Mouse (Mus musculus) heart, adult 11 months (tissue): ENCODE results near the gene Dusp22.

ENCODE experiments used
- DNase-seq: peaks from one replicate; pipeline ENCODE4 v3.0.0; 2022

The Dusp22 gene

DNA sequence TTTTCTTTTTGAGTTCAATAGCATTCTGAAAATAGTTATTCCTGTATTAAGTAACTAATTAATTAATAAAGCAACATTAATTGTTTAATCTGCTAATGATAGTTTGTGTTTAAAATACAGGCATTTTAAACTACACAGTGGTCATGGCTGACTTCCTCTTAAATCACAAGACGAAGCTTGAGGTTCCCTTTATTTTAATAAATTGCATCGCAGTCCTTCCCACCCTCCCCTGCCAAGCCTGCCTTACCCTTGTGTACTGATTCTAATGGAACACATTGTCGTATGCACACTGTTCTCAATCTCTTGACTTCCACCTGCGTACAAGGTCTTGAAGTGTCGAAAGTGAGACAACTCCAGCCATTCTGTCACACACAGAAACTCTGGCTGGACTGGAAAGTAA, 14.1 kb downstream of the Dusp22 start:
- DNase-seq, result peak; percentile 88

DNA sequence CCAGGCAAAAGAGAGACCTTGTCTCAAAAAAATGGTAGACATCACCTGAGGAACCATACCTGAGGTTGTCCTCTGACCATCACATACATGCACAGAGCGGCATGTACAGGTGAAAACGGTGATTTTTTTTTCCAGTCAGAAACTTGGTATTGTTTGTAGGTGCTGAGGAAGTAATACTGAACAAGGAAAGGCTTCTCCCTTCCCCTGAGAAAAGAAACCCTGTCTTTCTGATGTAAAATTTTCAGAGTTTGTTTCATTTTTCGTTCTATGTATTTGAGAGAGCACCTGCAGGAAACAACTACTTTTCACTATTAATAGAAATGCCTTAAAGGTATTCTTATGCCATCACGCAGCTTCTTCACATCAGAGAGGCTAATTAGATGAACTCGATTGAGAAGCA, 19.0 kb downstream of the Dusp22 start:
- DNase-seq, result no peak

DNA sequence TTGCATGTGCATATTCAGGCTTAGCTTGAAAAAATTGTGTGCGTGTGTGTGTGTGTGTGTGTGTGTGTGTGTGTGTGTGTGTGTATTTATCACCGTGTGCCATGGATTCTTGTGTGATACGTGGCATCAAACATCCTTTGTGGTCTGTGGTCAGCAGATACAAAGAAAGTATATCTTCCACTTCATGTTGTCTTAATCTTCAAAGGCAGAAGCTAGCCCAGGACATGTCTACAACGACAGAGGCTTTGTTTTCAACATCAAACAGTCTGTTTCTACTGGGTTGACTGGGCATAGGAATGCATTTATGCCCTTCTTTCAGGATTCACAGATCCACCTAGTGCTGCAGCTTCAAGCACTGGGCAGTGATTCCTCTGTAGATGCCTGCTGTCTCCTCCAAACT, 22.1 kb downstream of the Dusp22 start:
- no peak for DNase-seq

DNA sequence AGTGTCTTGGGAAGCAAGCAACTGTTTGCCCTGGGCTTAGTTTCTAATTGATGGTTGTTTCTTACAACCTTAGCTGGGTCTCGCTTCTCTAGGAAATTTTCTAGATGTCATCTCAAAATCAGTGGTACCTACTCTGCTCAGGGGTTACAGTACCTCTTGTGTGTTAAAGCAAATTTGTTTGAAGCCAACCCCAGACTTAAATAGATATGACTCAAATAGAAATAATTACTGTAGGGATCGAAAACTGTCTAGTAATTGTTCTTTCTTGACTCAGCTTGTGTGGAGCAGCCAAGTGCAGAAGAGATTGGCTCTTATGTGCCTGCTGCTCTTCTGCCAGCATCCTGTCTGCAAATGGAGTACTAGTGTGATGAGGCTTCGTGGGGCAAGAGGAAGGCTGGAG, 22.5 kb downstream of the Dusp22 start:
- no peak for DNase-seq

DNA sequence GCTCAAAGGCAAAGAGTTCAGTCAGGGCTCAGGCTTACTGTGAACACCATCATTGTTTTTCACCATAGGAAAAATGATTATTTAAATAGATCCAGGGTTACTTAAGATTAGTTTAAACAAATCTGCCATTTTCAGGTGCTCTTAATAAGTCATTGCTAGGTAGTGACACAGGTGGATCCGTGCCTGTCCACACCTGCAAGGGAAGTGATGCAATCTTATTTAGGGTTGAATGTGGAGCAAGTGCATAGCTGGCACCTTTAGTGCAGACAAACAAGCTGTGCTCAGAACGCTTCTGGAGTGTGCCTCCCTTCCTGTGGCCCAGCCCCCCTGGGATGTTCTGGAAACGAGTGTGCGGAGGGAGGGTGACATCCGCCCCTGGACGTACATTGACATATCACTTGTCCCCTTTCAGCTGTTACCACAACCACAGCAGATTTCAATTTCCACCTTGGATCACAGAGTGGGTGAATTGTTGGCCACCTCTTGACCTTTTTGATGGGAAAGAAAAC, 24.9 kb downstream of the Dusp22 start:
- no peak for DNase-seq

DNA sequence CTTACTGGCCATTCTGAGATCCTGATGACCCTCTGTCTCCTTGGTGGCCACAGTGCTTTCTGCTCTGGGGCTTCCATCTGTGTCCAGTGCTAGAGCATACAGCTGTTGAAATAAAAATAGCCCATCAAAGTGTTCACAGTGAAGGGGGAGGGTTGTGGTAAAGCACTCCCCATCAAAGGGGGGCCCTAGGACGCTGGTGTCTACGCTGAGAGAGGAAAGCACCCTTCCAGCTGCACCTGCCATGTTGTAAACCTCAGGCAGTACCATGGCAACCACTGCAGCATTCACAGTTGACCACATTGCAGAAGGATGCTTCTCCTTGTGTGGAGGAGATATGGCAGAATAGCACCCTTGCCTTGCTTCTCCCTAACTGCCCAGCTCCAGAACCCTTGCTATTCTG, 26.2 kb downstream of the Dusp22 start:
- no peak for DNase-seq

DNA sequence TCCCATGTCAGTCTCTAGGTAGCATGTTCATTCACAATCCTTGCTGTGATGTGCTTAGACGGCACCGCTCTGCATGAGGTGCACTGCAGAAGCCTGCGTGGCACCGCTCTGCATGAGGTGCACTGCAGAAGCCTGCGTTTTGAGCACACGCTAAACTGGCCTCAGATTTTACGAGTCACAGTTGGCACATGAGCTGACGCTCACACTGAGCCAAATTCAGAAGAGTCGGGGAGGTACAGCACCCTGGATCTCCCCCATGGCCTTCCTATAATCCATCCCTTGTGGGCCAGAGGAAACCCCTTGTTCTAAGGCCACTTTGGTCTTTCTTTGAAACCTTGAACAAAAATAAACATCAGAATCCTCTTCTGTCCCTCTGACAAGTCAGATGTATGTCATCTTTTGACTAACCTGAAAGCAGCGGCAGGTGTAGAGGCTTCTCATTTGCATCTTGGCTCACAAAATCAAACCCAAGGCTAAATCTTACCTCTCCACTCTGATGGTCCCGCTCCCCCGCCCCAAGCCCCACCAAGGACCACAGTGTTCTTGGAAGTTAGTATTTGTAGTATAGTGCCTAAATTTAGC, 28.3 kb downstream of the Dusp22 start:
- no peak for DNase-seq

DNA sequence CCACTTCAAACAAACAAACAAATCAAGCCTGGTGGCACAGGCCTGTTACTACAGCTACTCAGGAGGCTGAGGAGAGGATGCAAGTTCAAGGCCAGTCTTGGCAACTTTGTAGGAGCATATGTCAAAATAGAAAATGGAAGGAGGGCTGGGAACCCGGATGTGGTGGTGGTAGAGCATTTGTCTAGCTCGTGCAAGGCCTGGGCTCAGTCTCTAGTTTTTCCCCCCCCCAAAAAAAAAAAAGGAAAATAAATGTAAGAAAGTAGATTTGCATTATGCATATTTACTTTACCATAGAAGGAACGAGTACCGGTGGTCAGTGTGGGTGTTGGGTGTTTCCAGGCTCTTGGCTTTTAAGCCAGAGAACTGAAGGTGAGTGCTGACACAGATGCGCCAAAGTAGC, 29.7 kb downstream of the Dusp22 start:
- no peak for DNase-seq

DNA sequence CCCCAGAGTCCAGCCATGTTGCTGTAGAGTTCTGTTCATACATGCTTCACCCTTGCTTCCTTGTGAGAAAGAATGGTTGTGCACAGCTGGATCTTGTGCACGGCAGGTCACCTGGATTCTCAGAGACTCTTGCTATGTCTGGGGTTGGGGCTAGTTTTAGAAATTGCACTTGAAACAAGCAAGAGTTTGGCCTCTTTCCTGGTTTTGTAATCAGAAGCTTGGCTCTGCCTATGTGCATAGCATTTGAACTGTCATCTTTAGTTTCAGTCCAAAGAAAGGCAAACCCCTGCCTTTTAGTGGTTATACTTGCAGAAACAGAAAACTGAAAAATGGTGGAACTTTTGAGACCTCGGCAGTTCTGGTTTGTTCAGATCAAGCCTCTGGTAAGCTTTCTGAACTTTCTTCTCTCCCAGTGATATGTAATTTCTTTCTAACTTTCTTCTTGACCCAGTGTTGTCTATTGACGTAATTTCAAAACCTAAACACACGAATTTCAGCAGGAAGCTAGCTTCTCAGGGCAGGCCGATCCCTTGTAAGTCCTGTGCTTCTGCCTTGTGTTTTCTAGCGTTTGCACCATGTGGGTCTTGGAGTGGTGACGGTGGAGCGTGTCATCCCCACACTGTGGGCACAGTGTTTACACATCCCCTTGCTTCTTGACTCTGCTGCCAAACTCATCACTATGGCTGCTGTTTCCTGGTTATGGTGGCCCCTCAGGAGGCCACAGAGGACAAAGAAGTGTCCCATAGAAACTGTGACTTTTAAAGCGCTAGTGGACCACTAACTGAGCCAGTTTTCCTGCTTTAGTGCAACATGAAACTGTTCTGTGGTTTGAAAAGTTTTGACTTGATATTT, 31.9 kb downstream of the Dusp22 start:
- no peak for DNase-seq

DNA sequence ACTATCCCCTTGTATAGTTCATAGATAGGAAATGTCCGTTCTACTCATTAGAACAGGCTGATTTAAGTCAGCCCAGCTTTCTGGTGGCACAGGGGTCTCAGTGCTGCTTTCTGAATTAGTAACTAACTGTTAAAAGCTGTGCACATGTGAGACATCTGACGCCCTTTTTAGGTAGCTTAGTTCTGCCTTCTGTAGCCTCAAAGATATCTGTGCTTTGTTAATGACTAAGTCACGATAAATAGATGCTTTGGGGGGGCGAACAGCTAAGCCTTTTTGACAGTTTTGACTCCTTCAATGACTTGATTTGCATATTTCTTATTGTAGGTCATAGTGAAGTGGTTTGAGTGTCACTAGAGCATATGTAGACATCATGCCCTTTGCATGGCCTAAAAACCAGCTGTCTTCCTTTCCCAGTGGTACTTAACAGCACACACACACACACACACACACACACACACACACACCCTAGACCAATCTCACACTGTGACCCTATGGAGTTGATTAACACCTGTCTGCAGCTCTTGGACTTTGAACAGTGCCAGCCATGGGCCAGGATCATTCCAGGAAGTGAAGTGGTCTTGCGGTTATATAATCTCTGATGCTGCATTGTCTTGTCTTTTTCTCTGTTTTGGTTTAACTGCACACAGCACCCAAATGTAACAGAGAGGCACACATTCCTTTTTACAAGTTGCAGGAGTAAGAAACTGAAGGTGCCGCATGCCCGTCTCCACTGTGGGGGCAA, 33.0 kb downstream of the Dusp22 start:
- no peak for DNase-seq

DNA sequence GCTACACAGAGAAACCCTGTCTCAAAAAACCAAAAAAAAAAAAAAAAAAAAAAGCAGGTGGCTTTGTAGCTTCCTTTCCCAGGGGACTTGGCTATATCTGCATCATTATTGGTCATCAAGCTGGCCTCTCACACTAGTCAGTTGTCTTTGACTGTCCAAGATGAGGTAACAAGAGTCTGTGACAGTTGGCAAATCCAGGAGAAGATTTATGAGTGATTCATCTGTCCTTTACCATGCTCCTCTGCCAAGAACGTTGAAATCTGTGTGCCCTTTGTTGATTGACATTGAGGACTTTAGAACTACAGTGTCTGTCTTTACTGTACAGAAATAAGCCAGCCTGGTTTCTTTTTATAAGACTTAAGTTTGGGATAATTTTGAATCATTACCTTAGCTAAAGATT, 35.4 kb downstream of the Dusp22 start:
- DNase-seq, result no peak

DNA sequence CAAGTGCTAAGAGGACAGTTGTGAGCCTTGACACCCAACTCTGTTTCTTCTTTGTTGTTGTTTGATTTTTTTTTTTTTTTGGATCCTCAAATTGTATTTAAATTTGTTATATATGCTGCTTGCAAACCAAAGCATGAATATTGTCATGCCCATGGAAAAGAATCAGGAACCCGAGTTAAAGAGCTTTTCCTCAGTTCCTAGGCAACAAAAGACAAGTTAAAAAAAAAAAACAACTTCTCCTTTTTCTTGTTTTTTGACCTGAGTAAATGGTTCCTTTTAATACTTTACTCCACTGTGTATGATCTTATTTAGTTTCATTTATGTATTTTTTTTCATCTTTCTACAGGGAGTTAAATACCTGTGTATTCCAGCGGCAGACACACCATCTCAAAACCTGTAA, 36.1 kb downstream of the Dusp22 start:
- no peak for DNase-seq

DNA sequence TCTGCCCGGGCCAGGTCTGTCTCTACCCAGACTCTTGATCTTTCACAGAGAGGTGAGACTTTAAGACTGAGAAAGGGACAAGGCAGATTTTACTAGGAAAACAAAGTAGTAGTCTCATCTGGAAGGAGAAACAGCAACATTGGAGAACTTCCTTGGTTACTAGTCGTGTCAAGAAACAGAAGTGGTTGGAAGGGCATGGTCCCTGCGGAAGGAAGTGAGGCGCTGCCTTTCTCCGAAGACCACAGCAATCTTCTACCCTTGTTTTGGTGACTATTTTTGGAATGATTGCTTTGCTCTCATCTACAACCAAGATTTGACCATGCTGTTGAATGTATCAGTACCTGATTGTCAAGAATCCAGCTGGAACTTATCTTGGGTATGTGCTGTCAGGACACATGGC, 38.1 kb downstream of the Dusp22 start:
- DNase-seq, result peak; percentile 93

DNA sequence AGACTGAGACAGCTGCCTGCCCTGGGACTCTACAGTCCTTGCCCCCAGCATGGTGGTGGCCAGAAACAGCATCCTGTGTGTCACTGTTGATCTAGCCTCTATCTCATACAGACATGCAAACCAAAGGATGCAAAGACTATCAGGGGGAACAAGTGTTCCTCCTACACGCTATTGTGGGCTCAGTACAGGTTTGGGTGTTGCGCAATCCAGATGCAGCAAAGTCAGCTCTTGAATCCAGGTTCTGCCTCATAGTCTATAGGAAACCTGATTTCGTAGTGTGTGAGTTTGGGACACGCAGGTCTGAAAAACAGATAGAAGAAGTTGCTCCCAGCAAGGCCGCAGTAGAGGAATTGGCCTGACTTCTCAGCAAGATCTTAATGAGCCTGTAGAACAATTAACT, 42.9 kb downstream of the Dusp22 start:
- DNase-seq, result no peak

DNA sequence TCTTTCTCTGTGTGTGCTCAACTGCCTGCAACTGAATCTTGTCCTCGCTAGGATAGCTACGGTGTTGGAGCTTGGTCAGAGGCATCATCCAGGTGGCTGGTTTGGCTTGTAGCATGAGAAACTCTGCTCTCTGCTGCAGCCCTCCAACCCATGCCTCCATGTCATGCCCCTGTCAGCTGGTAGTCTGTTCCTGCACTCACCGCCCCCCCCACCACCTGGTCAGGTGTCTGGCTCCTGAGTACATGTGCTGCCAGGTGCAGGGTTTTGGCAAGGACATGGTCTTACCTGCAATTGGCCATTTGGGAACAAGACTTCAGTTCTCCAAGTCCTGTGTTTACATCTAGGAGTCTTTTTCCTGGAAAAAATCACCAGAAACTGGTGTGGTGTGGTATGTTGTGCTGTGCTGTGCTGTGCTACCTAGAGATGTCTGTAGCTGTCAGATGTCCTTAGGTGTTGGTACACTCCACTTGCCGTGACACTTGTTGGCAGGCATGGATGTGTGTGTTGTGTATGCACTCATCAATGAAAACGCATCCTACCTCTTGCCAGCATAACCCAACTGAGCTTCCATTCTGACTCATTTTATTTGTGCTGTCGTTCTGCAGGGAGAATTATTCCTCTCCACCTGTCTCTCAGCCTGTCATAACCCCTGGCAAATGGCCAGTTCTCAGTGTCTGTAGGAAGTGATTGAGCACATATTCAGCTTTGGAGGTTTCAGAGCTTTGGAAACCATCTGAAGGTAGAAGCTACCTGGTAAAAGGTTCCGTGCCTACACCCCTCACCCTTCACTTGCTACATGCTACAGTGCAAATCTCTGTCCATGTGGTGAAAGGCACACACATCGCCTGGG, 44.7 kb downstream of the Dusp22 start:
- DNase-seq, result no peak

DNA sequence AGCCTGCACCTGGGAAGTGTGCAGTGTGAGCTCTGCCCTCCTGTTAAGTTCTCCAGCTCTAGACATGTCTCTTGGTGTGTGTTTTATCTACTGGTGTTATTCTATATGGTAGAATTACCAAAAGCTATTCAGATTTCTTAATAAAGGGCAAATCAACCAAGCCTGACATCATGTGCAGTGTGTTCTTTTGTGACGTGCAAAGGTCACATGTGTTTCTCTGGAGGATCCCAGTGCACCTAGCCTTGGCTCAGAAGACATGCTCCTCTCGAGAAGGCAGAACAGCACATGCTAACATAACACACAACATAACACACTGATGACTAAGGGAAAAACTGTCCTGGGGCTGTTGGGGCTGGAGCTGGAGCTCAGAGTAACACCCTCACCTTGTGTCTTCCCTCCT, 51.3 kb downstream of the Dusp22 start:
- DNase-seq, result peak; percentile 73

DNA sequence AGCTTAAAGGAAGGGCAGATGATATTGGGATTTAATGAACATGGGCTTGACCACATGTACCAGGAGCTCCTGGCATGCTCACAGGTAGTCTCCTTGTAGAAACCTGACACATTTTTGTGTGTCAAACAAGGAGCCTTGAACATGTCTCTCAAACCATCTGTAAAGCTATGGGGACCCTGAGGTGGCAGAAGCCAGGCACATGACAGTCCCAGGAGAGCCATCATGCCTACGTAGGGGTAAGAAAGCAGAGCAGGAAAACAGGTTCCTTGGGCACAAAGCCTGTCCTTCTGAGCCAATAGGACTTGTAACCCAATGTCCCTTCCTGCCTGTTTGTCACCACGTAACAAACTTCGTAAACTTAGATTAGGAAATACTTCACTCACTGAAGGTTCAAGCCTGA, 51.9 kb downstream of the Dusp22 start:
- DNase-seq, result peak; percentile 82

DNA sequence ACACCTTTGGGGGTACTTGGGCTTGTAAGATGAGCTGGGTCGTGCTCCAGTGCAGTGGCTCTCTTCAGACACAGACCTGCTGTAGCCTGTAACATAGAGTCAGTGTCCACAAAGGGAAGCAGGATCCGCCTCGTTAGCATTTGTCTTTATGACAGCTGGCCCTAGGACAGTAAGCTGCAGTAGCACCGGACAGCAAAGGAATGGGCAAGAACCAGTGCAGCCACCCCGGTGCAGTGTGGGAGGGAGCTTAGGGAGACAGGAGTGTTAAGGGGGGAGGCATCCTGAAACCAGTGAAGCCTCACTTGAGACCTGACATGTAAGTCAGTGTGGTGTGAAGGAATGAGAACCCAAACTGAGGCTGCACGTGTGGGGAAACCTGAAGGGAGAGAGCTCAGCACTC, 52.5 kb downstream of the Dusp22 start:
- DNase-seq, result peak; percentile 92

DNA sequence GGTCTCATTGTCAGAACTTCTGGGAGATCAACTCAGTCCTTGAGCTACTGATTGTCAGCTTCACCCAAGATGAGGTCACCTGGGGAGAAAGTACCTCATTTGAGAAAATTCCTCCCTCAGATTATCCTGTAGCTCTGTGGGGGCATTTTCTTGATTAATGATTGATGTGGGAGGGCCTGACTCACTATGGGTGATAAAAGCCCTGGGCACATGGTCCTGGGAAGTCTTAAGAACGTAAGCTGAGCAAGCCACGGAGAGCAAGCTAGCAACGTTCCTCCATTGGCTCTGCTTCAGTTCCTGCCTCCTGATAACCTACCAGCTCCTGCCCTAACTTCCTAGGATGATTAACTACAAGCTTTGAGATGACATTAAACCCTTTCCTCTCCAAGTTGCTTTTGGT, 53.8 kb downstream of the Dusp22 start:
- DNase-seq, result peak; percentile 68

DNA sequence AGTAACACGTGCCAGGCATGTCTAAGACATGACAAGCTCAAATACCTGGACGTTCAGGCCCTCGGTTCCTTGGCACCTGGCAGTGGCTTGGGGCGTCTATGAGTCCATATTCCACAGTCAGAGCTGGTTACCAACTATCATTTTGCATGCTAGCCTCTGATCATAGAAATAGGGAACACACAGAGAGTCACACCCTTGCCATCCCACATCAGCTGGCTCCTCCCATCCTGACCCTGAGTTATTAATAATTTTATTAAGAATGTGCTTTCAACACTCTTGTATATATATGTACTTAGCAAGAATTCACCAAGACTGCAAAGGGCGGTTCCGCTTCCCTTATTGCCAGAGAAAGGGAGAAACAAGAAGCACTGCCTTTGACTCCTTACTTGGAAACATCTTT, 54.8 kb downstream of the Dusp22 start:
- peak; percentile 94 for DNase-seq

DNA sequence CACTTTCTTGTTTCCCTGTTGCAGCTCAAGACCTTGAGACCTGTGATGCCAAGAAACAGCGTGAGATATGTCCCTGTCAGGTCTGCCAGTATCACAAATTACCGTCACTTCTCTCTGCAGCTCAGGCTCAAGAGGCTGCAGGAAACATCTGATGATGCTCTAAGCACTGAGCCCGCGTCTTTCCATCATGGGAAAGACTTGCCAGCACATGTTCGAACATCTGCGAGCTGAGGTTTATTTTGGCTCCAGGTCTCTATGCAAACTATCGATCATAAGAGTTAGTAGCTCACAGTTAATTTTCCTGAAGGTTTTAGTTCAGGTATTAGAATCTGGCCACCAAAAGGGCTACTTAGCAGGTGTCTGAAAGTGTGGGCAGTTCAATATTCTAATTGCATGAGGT, 55.3 kb downstream of the Dusp22 start:
- no peak for DNase-seq

DNA sequence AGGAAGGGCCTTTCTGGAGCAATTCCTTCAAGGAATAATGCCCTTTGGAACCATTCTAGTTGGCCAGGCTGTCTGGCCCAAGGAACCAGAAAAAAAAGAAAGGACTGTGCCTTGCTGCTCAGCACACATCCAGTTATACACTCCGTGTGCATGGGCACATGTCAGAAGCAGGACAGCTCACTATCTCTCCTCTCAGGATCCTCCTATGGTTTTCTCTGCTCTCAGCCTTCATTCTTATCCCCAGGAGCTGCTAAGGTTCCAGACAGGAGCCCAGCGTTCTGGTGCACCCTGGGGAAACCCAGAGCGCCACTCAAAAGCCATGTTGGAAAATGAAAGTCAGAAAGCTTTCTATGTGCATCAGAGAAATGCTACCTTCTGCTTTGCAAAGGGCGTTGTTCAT, 55.8 kb downstream of the Dusp22 start:
- DNase-seq, result no peak

DNA sequence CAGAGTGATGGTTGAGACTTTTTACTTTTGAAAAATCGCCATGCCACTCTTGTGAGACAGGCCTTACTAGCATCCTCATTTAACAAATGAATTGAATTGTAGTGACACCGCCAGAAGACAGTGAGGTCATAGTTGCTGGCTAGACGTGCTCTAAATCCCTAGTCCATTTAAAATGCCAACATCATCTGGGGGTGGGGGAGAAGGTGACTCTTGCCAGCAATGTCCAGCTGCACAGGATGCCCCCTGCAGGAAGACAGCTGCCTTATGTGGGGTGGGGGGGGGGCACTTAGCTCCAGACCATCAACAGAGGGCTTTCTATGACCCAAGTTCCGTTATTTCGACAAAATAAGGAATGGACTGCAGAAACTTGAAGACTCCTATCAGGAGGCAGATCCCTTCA, 56.8 kb downstream of the Dusp22 start:
- DNase-seq, result no peak
